Mouse (Mus musculus): ENCODE data around the gene Dysf.

DNA sequence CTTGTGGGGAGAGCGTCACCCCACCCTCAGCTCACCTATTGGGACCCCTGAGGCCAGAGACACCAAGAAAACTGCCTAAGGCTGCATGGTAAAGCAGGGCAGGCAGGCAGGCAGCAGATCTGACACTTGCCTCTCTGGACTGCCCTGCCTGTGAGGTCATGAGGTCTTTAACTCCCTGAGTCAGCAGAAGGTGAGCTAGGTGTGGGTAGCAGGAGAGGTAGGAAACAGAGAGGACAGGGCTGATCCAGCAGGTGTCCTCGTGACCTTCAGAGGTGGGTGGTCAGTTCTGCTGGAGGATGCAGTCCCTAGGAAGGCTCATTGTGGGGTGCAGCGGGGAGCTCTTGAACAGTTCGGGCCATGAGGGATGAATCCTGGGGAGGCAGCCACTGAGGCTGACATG lies 219.8 kb downstream of the Dysf start:
- TF ChIP-seq POLR2A (IDR thresholded peaks at IDR 0.05; ENCODE audit: control insufficient read depth in 1 of 2, insufficient read depth in 1 of 2, low read depth in 1 of 2, low read length in 2 of 2, poor library complexity in 1 of 2) (no peak), USF1 (IDR thresholded peaks at IDR 0.05; ENCODE audit: low read depth, low read length) (no peak), MAFK (IDR thresholded peaks at IDR 0.05; ENCODE audit: borderline replicate concordance, low read depth, low read length) (no peak), CTCF (IDR thresholded peaks at IDR 0.05 in 2 of 3, conservative IDR thresholded peaks at IDR 0.05 in 1 of 3; ENCODE audit: control insufficient read depth in 1 of 3, insufficient read depth in 1 of 3, low read depth in 2 of 3, low read length in 3 of 3, poor library complexity in 1 of 3, severe bottlenecking in 1 of 3) (no peak), ZC3H11A (IDR thresholded peaks at IDR 0.05; ENCODE audit: low read depth, low read length) (no peak), CHD1 (IDR thresholded peaks at IDR 0.05; ENCODE audit: low read depth, low read length) (no peak), JUND (IDR thresholded peaks at IDR 0.05; ENCODE audit: low read depth, low read length) (no peak), HCFC1 (IDR thresholded peaks at IDR 0.05; ENCODE audit: low read depth, low read length) (no peak), SMC3 (IDR thresholded peaks at IDR 0.05; ENCODE audit: low read depth, low read length) (no peak), ETS1 (IDR thresholded peaks at IDR 0.05; ENCODE audit: low read depth, low read length) (no peak)
